In genomic region chr9:61205049-61205448, GRCm38 (mm10) we compare ENCODE assay signal across 19 mouse cellular contexts.
"Had no signal": no experiment of that assay in that cellular context is flagged by ENCODE, and none has a peak within 500 bp of the region (broad histone marks: within the 10 kb centered on the region; RNA-seq: fewer than 3 reads in every experiment).

No protein-coding gene starts in this region.

- H3K9ac ChIP-seq: kidney, embryonic 15.5 days; limb, embryonic 12.5 days; limb, embryonic 15.5 days; liver, embryonic 14.5 days; liver, postnatal 0 days; lung, embryonic 14.5 days; neural tube, embryonic 13.5 days had no signal

- H3K27ac ChIP-seq: kidney, embryonic 15.5 days; limb, embryonic 12.5 days; limb, embryonic 15.5 days; liver, embryonic 14.5 days; macrophage; neural tube, embryonic 13.5 days had no signal

- H3K4me3 ChIP-seq: kidney, embryonic 15.5 days; limb, embryonic 12.5 days; limb, embryonic 15.5 days; myocyte; neural tube, embryonic 13.5 days had no signal

- H3K36me3 ChIP-seq: kidney, embryonic 15.5 days; limb, embryonic 12.5 days; limb, embryonic 15.5 days; neural tube, embryonic 13.5 days had no signal

- ATAC-seq: liver, postnatal 0 days; lung, postnatal 0 days had no signal

- H3K27me3 ChIP-seq: limb, embryonic 15.5 days had no signal

- DNase-seq: kidney, adult 11 months; kidney, adult 8-10 months; kidney, postnatal 10 days; kidney, postnatal 36 days; layer of hippocampus, postnatal 36 days; left cerebral cortex, postnatal 4 days; liver, postnatal 0 days; lung, embryonic 14.5 days; thymus, adult 18-20 months; thymus, postnatal 36 days had no signal

- H3K9me3 ChIP-seq: kidney, embryonic 15.5 days; limb, embryonic 12.5 days; limb, embryonic 15.5 days; neural tube, embryonic 13.5 days had no signal

- H3K4me2 ChIP-seq: kidney, embryonic 15.5 days; limb, embryonic 12.5 days; limb, embryonic 15.5 days; liver, embryonic 11.5 days; lung, embryonic 14.5 days; neural tube, embryonic 13.5 days had no signal
